Mouse (Mus musculus): ENCODE results near the gene Necap1.

Necap1 gene

GRCm38 (mm10) chr6:122873871-122874719, at the start of gene Necap1:
Gene Necap1 (plus strand): TSS chr6:122874474.
- peak; percentile 92 for ATAC-seq (ENCODE audit: insufficient number of reproducible peaks, low FRiP score, low TSS enrichment)

GRCm38 (mm10) chr6:122825166-122825565, 49.1 kb upstream of the Necap1 start:
- no peak for ATAC-seq (ENCODE audit: insufficient number of reproducible peaks, low FRiP score, low TSS enrichment)

GRCm38 (mm10) chr6:122825923-122826742, 48.1 kb upstream of the Necap1 start:
- ATAC-seq (ENCODE audit: insufficient number of reproducible peaks, low FRiP score, low TSS enrichment): peak; percentile 74

GRCm38 (mm10) chr6:122828086-122828485, 46.2 kb upstream of the Necap1 start:
- ATAC-seq (ENCODE audit: insufficient number of reproducible peaks, low FRiP score, low TSS enrichment): no peak

- no peak for ATAC-seq (ENCODE audit: insufficient number of reproducible peaks, low FRiP score, low TSS enrichment)
These were observed 41.4 kb upstream of the Necap1 start for GRCm38 (mm10) chr6:122832880-122833279.

GRCm38 (mm10) chr6:122834365-122834764, 39.9 kb upstream of the Necap1 start:
- no peak for ATAC-seq (ENCODE audit: insufficient number of reproducible peaks, low FRiP score, low TSS enrichment)

- no peak for ATAC-seq (ENCODE audit: insufficient number of reproducible peaks, low FRiP score, low TSS enrichment)
These were observed 37.3 kb upstream of the Necap1 start for GRCm38 (mm10) chr6:122836974-122837373.

GRCm38 (mm10) chr6:122837539-122837938, 36.7 kb upstream of the Necap1 start:
- no peak for ATAC-seq (ENCODE audit: insufficient number of reproducible peaks, low FRiP score, low TSS enrichment)

GRCm38 (mm10) chr6:122843759-122844158, 30.5 kb upstream of the Necap1 start:
- ATAC-seq (ENCODE audit: insufficient number of reproducible peaks, low FRiP score, low TSS enrichment): no peak

- no peak for ATAC-seq (ENCODE audit: insufficient number of reproducible peaks, low FRiP score, low TSS enrichment)
These were observed 21.6 kb upstream of the Necap1 start for GRCm38 (mm10) chr6:122852696-122853095.

GRCm38 (mm10) chr6:122854552-122854951, 19.7 kb upstream of the Necap1 start:
- no peak for ATAC-seq (ENCODE audit: insufficient number of reproducible peaks, low FRiP score, low TSS enrichment)

- ATAC-seq (ENCODE audit: insufficient number of reproducible peaks, low FRiP score, low TSS enrichment): no peak
These were observed 18.3 kb upstream of the Necap1 start, which contains the start of gene C3ar1 for GRCm38 (mm10) chr6:122855955-122856354. Gene C3ar1 (minus strand): TSS chr6:122856161.

- ATAC-seq (ENCODE audit: insufficient number of reproducible peaks, low FRiP score, low TSS enrichment): no peak
These were observed 11.8 kb upstream of the Necap1 start for GRCm38 (mm10) chr6:122862434-122862833.

- no peak for ATAC-seq (ENCODE audit: insufficient number of reproducible peaks, low FRiP score, low TSS enrichment)
These were observed 11.4 kb upstream of the Necap1 start for GRCm38 (mm10) chr6:122862871-122863270.

- no peak for ATAC-seq (ENCODE audit: insufficient number of reproducible peaks, low FRiP score, low TSS enrichment)
These were observed 6.4 kb upstream of the Necap1 start for GRCm38 (mm10) chr6:122867914-122868313.

GRCm38 (mm10) chr6:122869846-122870245, 4.4 kb upstream of the Necap1 start:
- ATAC-seq (ENCODE audit: insufficient number of reproducible peaks, low FRiP score, low TSS enrichment): no peak

GRCm38 (mm10) chr6:122872800-122873199, 1.5 kb upstream of the Necap1 start:
- ATAC-seq (ENCODE audit: insufficient number of reproducible peaks, low FRiP score, low TSS enrichment): no peak

- ATAC-seq (ENCODE audit: insufficient number of reproducible peaks, low FRiP score, low TSS enrichment): peak; percentile 83
These were observed 581 bp downstream of the Necap1 start for GRCm38 (mm10) chr6:122874720-122875389.

GRCm38 (mm10) chr6:122879141-122879735, 5.0 kb downstream of the Necap1 start:
- no peak for ATAC-seq (ENCODE audit: insufficient number of reproducible peaks, low FRiP score, low TSS enrichment)

GRCm38 (mm10) chr6:122879781-122880505, 5.7 kb downstream of the Necap1 start:
- no peak for ATAC-seq (ENCODE audit: insufficient number of reproducible peaks, low FRiP score, low TSS enrichment)

Measured in cerebellum, adult (tissue).